Mouse (Mus musculus) cerebellum, adult 9-11 months (tissue): Measurements from ENCODE around the gene Ube3c.

Experiments
- DNase-seq: peaks from one replicate; pipeline ENCODE4 v3.0.0; 2022

Gene Ube3c

GRCm38 (mm10) chr5:29674305-29674704, 105.3 kb downstream of the Ube3c start:
- DNase-seq = no peak

- DNase-seq = no peak
Measured at GRCm38 (mm10) chr5:29676445-29676844, 107.4 kb downstream of the Ube3c start.

DNA sequence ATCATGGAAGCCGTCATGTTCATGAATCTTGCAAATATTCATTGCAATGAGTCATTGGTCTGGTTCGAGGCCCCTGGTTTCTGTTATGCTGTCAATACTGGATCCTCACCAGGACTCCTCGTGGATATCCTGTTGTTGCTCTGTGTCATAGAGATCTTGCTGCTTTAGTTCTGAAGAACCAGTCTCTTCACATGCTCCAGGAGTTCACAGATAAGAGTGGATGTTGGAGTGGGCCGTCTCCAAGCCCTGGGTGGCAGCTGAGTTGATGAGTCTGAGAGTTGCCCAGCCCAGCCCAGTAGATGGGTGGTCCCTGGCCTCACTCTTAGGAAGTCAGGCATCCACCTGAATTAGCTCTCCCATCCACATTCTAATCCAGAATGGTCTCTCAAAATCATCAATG, 116.0 kb downstream of the Ube3c start:
- DNase-seq = no peak

DNA sequence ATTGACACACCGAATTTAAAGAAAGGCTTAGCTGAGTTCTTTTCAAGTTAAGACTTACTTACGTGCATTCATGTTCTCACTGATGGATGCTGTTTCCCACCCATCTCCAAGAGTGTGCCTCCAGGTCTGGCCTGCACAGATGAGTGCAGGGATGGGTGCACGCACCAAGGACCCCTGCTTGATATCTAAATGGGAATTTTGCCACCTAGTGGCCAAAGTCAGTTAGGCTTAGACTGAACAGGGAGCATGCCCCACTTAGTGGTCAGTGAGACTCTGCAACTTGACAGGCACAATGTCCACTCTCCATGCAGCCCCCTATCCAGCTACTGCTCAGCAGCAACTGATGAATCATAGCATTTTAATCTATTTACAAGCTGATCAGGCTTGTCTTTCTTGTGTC, 118.6 kb downstream of the Ube3c start:
- no peak for DNase-seq

DNA sequence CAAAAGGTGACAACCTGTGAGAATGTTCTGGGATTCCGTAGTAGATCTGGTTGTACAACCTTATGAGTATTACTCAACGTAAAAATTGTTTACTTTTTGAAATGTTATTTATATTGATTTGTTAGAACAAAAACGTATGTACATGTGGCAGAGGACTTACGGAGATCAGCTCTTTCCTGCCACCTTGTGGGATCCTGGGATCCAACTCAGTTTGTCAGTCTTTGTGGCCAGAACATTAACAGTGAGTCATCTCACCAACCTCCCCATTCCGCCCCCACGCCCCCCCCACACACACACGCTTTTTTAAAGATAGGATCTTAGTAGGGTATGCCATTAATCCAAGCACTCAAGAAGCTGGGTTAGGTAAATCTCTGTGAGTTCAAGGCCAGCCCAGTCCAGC, 119.3 kb downstream of the Ube3c start:
- no peak for DNase-seq

DNA sequence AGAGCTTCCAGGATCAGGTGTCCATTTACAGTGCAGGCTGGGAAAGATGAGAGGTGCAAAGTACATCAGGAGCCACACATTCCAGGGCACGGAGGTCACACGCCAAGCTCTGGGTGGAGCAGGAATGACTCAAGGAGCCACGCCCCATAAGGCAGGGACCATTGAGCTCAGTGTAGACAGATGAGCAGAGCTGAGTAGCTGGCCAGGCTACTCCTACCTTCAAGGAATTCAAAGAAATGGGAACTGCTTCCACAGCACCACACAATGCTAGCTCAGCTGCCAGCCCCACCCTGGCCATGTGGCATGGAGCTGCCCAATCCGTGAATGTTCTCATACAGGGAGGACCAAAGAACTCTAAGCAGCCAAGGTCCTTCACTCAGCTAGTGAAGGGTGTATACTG, 129.5 kb downstream of the Ube3c start:
- no peak for DNase-seq

- no peak for DNase-seq
Measured at GRCm38 (mm10) chr5:29699520-29700202, 130.6 kb downstream of the Ube3c start.

GRCm38 (mm10) chr5:29707241-29707640, 138.2 kb downstream of the Ube3c start:
- no peak for DNase-seq

- no peak for DNase-seq
Measured at GRCm38 (mm10) chr5:29708258-29708657, 139.2 kb downstream of the Ube3c start.

DNA sequence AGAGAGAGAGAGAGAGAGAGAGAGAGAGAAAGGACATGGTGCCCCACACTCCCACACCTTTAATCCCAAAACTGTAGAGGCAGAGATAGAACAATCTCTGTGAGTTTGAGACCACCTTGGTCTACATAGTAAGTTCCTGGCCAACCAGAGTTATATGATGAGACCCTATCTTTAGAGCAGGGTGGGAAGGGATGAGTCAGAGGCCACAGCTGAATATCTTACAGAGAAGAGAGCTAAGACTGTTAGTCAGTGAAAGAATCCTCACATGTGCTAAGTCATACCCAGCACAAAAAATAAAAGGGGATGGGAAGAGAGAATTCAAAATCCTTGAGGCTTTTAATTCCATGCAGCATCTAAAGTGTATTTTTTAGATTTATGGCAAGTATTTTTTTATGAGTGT, 142.6 kb downstream of the Ube3c start:
- DNase-seq = no peak

GRCm38 (mm10) chr5:29712906-29713305, 143.9 kb downstream of the Ube3c start:
- DNase-seq = no peak

- DNase-seq = no peak
Measured at GRCm38 (mm10) chr5:29721159-29721558, 152.1 kb downstream of the Ube3c start.

GRCm38 (mm10) chr5:29725369-29725768, 156.3 kb downstream of the Ube3c start:
- DNase-seq = no peak
